Mouse (Mus musculus) embryonic facial prominence, embryonic 15.5 days (tissue): ENCODE results near the gene Rab21. TPM values are rescaled to one million over a fixed set of nuclear protein-coding genes. Genes with fewer than 3 reads are reported as not detected.

Experiments
- ATAC-seq: fragments of 200-750 bp; cut with Nextera tagmentation; 2 replicates; pipeline ENCODE4 v1.8.0; 2017; ENCODE audit warnings: low read depth, moderate TSS enrichment; ENCODE audit not compliant: insufficient number of reproducible peaks, low FRiP score, low TSS enrichment
- H3K27ac ChIP-seq: fragments of 300-500 bp; sonication (generic); replicated peaks from 2 replicates; pipeline ENCODE4 v1.5.1; 2015; ENCODE audit warnings: mild to moderate bottlenecking, inconsistent platforms
- H3K27me3 ChIP-seq: fragments of 300-500 bp; sonication (generic); 2 replicates; pipeline ENCODE4 v1.6.1; 2015; ENCODE audit warnings: inconsistent platforms
- H3K36me3 ChIP-seq: fragments of 300-500 bp; sonication (generic); 2 replicates; pipeline ENCODE4 v1.6.1; 2015; ENCODE audit warnings: mild to moderate bottlenecking, inconsistent platforms
- H3K4me1 ChIP-seq: fragments of 300-500 bp; sonication (generic); 2 replicates; pipeline ENCODE4 v1.6.1; 2015; ENCODE audit warnings: inconsistent platforms
- H3K4me2 ChIP-seq: fragments of 300-500 bp; sonication (generic); replicated peaks from 2 replicates; pipeline ENCODE4 v1.6.1; 2015; ENCODE audit warnings: mild to moderate bottlenecking, inconsistent platforms
- H3K4me3 ChIP-seq: fragments of 300-500 bp; sonication (generic); replicated peaks from 2 replicates; pipeline ENCODE4 v1.5.1; 2015; ENCODE audit warnings: mild to moderate bottlenecking, inconsistent platforms
- H3K9ac ChIP-seq: fragments of 300-500 bp; sonication (generic); 2 replicates; pipeline ENCODE4 v1.6.1; 2015; ENCODE audit warnings: inconsistent platforms
- H3K9me3 ChIP-seq: fragments of 300-500 bp; sonication (generic); replicated peaks from 2 replicates; pipeline ENCODE4 v1.6.1; 2016; ENCODE audit warnings: inconsistent platforms
- WGBS: fragments of 180-500 bp; shearing (Covaris S2); methylation state at CpG from one replicate; pipeline ENCODE4 v1.1.7; 2015; 5-methylcytosine and 5-hydroxymethylcytosine counted together
- polyA plus RNA-seq: library from polyadenylated mRNA; unstranded; fragments of >200 nt; fragmentation: Nextera tagmentation; extraction: Ambion mirVana; gene quantifications from 2 replicates; pipeline ENCODE4 v1.2.1, GENCODE M21; 2015

The Rab21 gene
- polyA plus RNA-seq, 1 experiment from 2014 or later, result 4.6 TPM

DNA sequence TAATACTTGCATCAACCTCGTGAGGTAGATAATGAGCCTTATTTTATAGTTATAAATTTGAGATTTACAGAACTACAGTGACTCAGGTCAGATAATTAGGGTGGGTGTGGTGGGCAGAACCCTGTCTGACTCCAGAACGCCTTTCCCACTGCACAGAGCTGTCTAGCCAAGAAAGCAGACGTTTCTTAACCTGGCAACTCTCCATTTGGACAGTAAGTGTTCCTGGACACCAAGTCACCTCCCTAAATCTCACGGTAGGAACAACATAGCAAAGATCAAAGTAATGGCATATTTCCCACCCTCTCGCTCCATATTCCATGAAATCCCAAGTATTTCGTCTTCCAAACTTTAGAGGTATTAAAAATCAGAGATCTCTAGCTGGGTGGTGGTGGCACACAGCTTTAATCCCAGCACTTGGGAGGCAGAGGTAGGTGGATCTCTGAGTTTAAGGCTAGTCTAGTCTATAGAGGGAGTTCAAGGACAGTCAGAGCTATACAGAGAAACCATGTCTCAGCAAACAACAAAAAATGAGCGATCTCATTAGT lies 8.0 kb downstream of the Rab21 start:
- Histone ChIP-seq H3K4me3 (no peak overlapping the region), H3K36me3 (peaks cover 6% of the 10 kb centered on the region), H3K27ac (no peak overlapping the region), H3K9ac (no peak overlapping the region), H3K4me1 (0 out of 2 replicates have a peak, but pooled peaks cover 13% of the 10 kb centered on the region), H3K27me3 (no peaks in the 10 kb centered on the region), H3K4me2 (no peak overlapping the region), H3K9me3 (no peaks in the 10 kb centered on the region)
- ATAC-seq, result no peak
- WGBS, result 76% methylated on average over 7 of the region's 7 CpGs

- no peak overlapping the region for H3K9ac ChIP-seq
- no peak overlapping the region for H3K27ac ChIP-seq
- H3K9me3 ChIP-seq, result no peaks in the 10 kb centered on the region
- no peaks in the 10 kb centered on the region for H3K27me3 ChIP-seq
- no peak for ATAC-seq
- WGBS, result 85% methylated on average over 4 of the region's 4 CpGs
- H3K4me2 ChIP-seq, result no peak overlapping the region
- no peaks in the 10 kb centered on the region for H3K4me1 ChIP-seq
- H3K36me3 ChIP-seq, result peaks cover 40% of the 10 kb centered on the region
- no peak overlapping the region for H3K4me3 ChIP-seq
Observed at GRCm38 (mm10) chr10:115298683-115299082, 16.7 kb downstream of the Rab21 start.

DNA sequence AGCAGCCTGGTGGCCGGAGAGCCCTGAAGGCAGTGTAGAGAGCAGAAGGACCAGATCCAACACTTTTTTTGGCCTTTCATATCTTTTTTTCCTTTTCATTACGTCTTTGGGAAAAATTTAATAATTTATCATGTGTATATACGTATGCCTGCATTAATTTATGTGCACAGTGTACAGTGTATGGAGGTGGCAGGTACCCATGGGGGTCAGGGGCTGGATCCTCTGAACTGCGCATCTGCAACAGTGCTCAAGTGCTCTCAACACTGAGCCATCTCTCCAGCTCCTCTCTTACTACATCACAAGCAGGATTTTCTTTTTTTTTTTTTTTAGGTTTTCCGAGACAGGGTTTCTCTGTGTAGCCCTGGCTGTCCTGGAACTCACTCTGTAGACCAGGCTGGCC lies 17.8 kb downstream of the Rab21 start:
- 95% methylated on average over 5 of the region's 5 CpGs for WGBS
- no peak for ATAC-seq
- H3K27me3 ChIP-seq, result no peaks in the 10 kb centered on the region
- no peak overlapping the region for H3K4me3 ChIP-seq
- H3K9me3 ChIP-seq, result no peaks in the 10 kb centered on the region
- H3K4me1 ChIP-seq, result no peaks in the 10 kb centered on the region
- H3K4me2 ChIP-seq, result no peak overlapping the region
- H3K36me3 ChIP-seq, result peaks cover 50% of the 10 kb centered on the region
- no peak overlapping the region for H3K9ac ChIP-seq
- no peak overlapping the region for H3K27ac ChIP-seq

- no peak for ATAC-seq
- Histone ChIP-seq H3K4me1 (no peaks in the 10 kb centered on the region), H3K27me3 (no peaks in the 10 kb centered on the region), H3K4me2 (no peak overlapping the region), H3K36me3 (peaks cover 61% of the 10 kb centered on the region), H3K9me3 (no peaks in the 10 kb centered on the region), H3K4me3 (no peak overlapping the region), H3K27ac (no peak overlapping the region), H3K9ac (no peak overlapping the region)
- WGBS, result 75% methylated on average over 9 of the region's 9 CpGs
Observed at GRCm38 (mm10) chr10:115296401-115296935, 18.9 kb downstream of the Rab21 start.

DNA sequence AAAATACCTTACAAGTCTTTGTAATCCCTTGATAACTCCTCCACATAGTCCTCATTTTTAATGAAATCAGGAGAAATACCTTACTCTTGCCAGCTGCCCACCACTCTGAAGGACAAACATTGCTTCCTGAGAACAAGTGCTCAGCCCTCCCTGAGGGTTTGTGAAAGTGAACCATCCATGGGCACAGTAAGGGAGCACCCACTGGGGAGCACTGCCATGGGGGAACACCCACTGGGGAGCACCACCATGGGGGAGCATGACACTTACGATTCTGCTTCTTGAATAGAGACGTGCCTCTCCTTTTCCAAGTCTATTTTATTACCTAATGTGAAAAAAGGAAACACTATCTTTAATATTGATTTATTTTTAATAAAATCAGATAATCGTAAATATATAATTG lies 20.2 kb downstream of the Rab21 start:
- ATAC-seq, result no peak
- Histone ChIP-seq H3K27ac (no peak overlapping the region), H3K9me3 (no peaks in the 10 kb centered on the region), H3K4me2 (no peak overlapping the region), H3K4me3 (no peak overlapping the region), H3K36me3 (peaks cover 61% of the 10 kb centered on the region), H3K9ac (no peak overlapping the region), H3K27me3 (no peaks in the 10 kb centered on the region), H3K4me1 (no peaks in the 10 kb centered on the region)
- WGBS, result 98% methylated on average over 3 of the region's 3 CpGs

- no peak overlapping the region for H3K4me2 ChIP-seq
- H3K9ac ChIP-seq, result no peak overlapping the region
- ATAC-seq, result no peak
- peaks cover 56% of the 10 kb centered on the region for H3K36me3 ChIP-seq
- H3K9me3 ChIP-seq, result no peaks in the 10 kb centered on the region
- no peaks in the 10 kb centered on the region for H3K27me3 ChIP-seq
- H3K27ac ChIP-seq, result no peak overlapping the region
- no peaks in the 10 kb centered on the region for H3K4me1 ChIP-seq
- H3K4me3 ChIP-seq, result no peak overlapping the region
- 93% methylated on average over 7 of the region's 7 CpGs for WGBS
Observed at GRCm38 (mm10) chr10:115294715-115295114, 20.7 kb downstream of the Rab21 start.

- no peak overlapping the region for H3K4me2 ChIP-seq
Observed at GRCm38 (mm10) chr10:115293946-115294345, 21.4 kb downstream of the Rab21 start.

DNA sequence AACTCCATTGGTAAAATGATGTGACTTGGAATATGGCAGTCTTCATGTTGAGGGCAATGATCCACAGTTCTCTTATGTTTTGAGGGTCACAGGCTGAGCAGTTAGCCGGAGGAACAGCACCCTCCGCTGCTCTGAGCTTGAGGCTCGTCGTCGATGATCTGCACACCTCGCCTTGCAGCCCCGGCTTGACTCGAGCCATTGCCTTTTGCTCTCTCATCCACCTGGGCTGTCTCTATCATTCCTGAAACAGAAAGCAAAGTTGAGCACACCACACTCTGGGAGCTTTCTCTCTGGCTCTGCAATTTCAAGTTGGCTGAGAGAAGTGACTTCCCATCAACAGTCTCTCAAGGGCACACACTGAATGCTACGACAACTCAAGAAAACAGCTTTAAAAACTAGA lies 24.7 kb downstream of the Rab21 start:
- Histone ChIP-seq H3K36me3 (peaks cover 66% of the 10 kb centered on the region), H3K4me1 (no peaks in the 10 kb centered on the region), H3K9ac (no peak overlapping the region), H3K27ac (no peak overlapping the region), H3K27me3 (no peaks in the 10 kb centered on the region), H3K4me3 (no peak overlapping the region), H3K4me2 (no peak overlapping the region), H3K9me3 (no peaks in the 10 kb centered on the region)
- ATAC-seq, result no peak
- WGBS, result 94% methylated on average over 9 of the region's 9 CpGs

More at GRCm38 (mm10) chr10:115293946-115294345, 21.4 kb downstream of the Rab21 start:
- ATAC-seq, result no peak
- Histone ChIP-seq H3K4me1 (no peaks in the 10 kb centered on the region), H3K27me3 (no peaks in the 10 kb centered on the region), H3K36me3 (peaks cover 58% of the 10 kb centered on the region), H3K4me3 (no peak overlapping the region), H3K27ac (no peak overlapping the region), H3K9me3 (no peaks in the 10 kb centered on the region), H3K9ac (no peak overlapping the region)
- WGBS, result 94% methylated on average over 7 of the region's 7 CpGs

GRCm38 (mm10) chr10:115288856-115289255 lies 26.5 kb downstream of the Rab21 start:
- Histone ChIP-seq H3K4me2 (no peak overlapping the region), H3K36me3 (peaks cover 55% of the 10 kb centered on the region), H3K4me3 (no peak overlapping the region), H3K27me3 (no peaks in the 10 kb centered on the region), H3K27ac (no peak overlapping the region), H3K4me1 (no peaks in the 10 kb centered on the region), H3K9ac (no peak overlapping the region), H3K9me3 (no peaks in the 10 kb centered on the region)
- ATAC-seq, result no peak
- WGBS, result 92% methylated on average over 8 of the region's 8 CpGs

DNA sequence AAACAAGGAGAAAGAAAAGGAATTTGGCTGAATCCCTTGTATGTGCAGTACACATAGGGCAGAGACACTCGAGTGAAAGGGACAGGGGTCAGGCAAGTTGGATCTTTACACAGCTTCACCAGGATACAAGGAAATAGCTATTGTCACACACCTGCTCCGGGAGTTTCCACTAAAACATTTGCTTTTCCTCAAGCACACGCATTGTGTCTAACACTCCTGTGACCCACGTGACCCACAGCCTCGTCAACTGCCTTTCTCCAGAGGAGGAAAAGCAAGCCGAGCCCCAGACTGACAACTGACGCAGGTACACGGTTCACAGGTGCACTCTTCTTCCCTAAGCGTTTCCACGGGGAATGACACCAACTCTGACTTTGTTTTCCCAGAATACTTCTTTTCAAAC lies 31.2 kb downstream of the Rab21 start:
- WGBS, result 74% methylated on average over 10 of the region's 10 CpGs
- no peak for ATAC-seq
- H3K4me3 ChIP-seq, result no peak overlapping the region
- H3K4me2 ChIP-seq, result no peak overlapping the region
- H3K9ac ChIP-seq, result no peak overlapping the region
- H3K27me3 ChIP-seq, result no peaks in the 10 kb centered on the region
- no peaks in the 10 kb centered on the region for H3K4me1 ChIP-seq
- no peaks in the 10 kb centered on the region for H3K9me3 ChIP-seq
- no peak overlapping the region for H3K27ac ChIP-seq
- H3K36me3 ChIP-seq, result peaks cover 21% of the 10 kb centered on the region

DNA sequence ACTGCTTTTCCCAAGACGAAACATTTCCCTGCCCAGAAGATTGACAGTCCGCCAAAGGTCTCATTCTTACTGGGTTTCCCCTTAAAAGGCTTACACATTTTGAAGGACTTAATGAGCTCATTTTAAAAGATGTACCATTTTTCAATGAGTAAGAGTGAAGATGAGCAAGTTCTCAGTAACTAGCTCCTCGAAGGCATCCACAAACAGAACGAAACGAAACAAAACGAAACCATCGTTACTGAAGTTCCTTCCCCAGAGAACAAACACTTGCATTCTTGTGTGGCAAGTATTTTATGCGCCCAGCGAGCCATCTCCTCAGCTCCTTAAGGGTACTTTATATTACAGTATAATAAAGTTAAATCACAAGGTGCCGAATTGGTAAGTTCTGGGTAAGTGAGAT lies 34.0 kb downstream of the Rab21 start:
- no peak overlapping the region for H3K4me2 ChIP-seq
- WGBS, result 85% methylated on average over 10 of the region's 10 CpGs
- H3K9ac ChIP-seq, result no peak overlapping the region
- peaks cover 3% of the 10 kb centered on the region; the same call in 1 of the 2 replicates for H3K36me3 ChIP-seq
- H3K27ac ChIP-seq, result no peak overlapping the region
- no peaks in the 10 kb centered on the region for H3K4me1 ChIP-seq
- H3K9me3 ChIP-seq, result no peaks in the 10 kb centered on the region
- no peak for ATAC-seq
- no peak overlapping the region for H3K4me3 ChIP-seq
- H3K27me3 ChIP-seq, result no peaks in the 10 kb centered on the region

DNA sequence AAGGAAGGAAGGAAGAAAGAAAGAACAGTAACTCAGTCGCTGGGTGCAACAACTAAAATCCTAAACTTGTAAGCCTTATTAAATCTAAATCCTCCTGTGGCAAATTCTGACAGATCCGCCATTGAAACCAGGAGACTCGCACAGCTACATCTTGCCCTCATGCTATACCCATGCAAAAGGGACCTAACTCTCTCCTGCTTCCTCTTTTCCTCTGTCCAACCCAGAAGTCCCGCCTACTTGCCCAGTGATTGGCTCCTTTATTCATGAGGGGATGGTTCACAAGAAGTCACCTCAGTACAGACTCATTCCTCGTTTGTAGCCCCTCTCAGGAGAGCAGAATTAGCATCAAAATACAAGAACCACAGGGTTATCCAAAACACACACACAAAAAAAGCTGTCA lies 43.7 kb downstream of the Rab21 start:
- H3K4me2 ChIP-seq, result no peak overlapping the region
- no peaks in the 10 kb centered on the region for H3K36me3 ChIP-seq
- no peak for ATAC-seq
- no peaks in the 10 kb centered on the region for H3K9me3 ChIP-seq
- no peak overlapping the region for H3K4me3 ChIP-seq
- 57% methylated on average over 5 of the region's 5 CpGs for WGBS
- H3K9ac ChIP-seq, result no peak overlapping the region
- no peaks in the 10 kb centered on the region for H3K27me3 ChIP-seq
- H3K27ac ChIP-seq, result no peak overlapping the region
- no peaks in the 10 kb centered on the region for H3K4me1 ChIP-seq
